9 mouse cellular contexts compared by ENCODE assay signal in the genomic region with DNA sequence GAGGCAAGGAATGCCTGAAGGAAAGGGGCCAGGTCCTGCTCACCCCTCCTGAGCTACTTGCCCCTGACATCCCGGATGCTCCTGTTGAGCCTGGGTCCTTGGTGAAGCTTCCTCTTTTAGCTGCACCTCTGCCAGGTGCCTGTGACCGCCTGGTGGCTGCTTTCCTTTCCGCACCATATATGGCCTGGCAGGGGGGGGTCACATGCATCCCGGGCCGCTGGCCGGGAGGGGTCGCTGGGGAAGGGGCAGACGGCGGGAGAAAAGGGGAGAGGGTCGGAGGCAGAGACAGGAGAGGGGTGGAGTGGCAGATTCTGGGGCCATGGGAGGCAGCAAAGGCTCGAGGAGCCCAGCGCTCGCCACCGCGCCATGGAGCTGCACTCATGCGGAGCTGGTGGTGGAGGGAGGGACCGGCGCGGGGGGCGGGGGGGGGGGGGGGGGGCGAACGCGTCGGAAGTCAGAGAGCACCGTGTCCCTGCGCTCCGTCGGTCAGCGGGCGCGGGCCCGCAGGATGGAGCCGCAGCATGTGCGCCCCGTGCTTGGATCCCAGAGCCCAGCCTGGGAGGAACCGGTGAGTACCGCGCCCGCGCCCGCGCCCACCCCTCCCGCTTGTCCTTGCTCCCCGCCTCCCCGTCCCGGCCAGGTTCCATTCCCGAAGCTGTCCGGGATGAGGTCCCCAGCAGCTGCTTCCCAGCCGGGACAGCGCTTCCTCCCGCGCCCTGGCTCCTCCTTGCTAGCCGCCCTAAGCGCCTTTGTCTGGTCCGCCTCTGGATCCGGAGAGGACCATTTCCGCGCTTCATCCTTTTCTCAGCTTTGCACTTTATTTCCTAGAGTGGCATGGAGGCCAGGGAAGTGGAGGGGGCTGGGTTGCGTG. TPM values are rescaled to one million over a fixed set of nuclear protein-coding genes. Genes with fewer than 3 reads are reported as not detected.
A peak's percentile ranks its signal among the peaks of the same experiment; 100 is the strongest.
DNase-seq lines count a peak whose midpoint lies in the region; ATAC-seq and TF ChIP-seq lines count a peak whose summit lies in the region.
"Not testable (repeated sequence)": the region's sequence is repeated elsewhere in the genome, so short reads cannot be mapped to it uniquely, and the experiment has no call there.
"Had no signal": no experiment of that assay in that cellular context is flagged by ENCODE, and none has a peak within 500 bp of the region (broad histone marks: within the 10 kb centered on the region; RNA-seq: fewer than 3 reads in every experiment).

A gene (plus strand): TSS at position 484 of the 871 bp plus-strand sequence.

- H3K9ac ChIP-seq in heart, embryonic 11.5 days (ENCODE audit: low read depth, low read length); intestine, embryonic 14.5 days (ENCODE audit: low read length); lung, postnatal 0 days (replicated peaks; ENCODE audit: low read depth): not testable (repeated sequence)

- intact Hi-C loops in left cerebral cortex, adult 2 months (cut with DNase I): not testable (repeated sequence)

- H3K4me3 ChIP-seq in forebrain, embryonic 10.5 days: peak within 1 kb of the TSS; percentile 55
- H3K4me3 ChIP-seq in heart, embryonic 11.5 days (ENCODE audit: low read depth, low read length): peak within 1 kb of the TSS; percentile 35
- H3K4me3 ChIP-seq in intestine, embryonic 14.5 days (ENCODE audit: low read depth, low read length): peak within 1 kb of the TSS; percentile 27
- H3K4me3 ChIP-seq in left cerebral cortex, adult 2 months: peak within 1 kb of the TSS; percentile 53
- H3K4me3 ChIP-seq in lung, postnatal 0 days (ENCODE audit: low read depth, low read length): not testable (repeated sequence)
- H3K4me3 ChIP-seq in olfactory bulb, adult 2 months (ENCODE audit: insufficient read depth, low read depth, low read length): peak within 1 kb of the TSS; percentile 30; the same call in 1 of the 2 replicates

- TF ChIP-seq POLR2A in olfactory bulb, adult 2 months (IDR thresholded peaks at IDR 0.05; ENCODE audit: insufficient read depth, low read depth, low read length): not testable (repeated sequence)

- H3K27ac ChIP-seq in forebrain, embryonic 10.5 days: peak within 1 kb of the TSS; percentile 79
- not testable (repeated sequence) for H3K27ac ChIP-seq in heart, embryonic 11.5 days (ENCODE audit: low read depth, low read length); intestine, embryonic 14.5 days (ENCODE audit: low read depth); left cerebral cortex, adult 2 months; lung, postnatal 0 days (ENCODE audit: low read length); olfactory bulb, adult 2 months (ENCODE audit: insufficient read depth, low read depth, low read length)

- not testable (repeated sequence) for ATAC-seq in heart, embryonic 11.5 days (replicated peaks; ENCODE audit: insufficient number of reproducible peaks, low FRiP score, low TSS enrichment); intestine, embryonic 14.5 days (replicated peaks; ENCODE audit: low FRiP score, low TSS enrichment, low read depth); lung, postnatal 0 days

- H3K4me2 ChIP-seq in heart, embryonic 11.5 days: peak within 1 kb of the TSS; percentile 59
- peak within 1 kb of the TSS; percentile 50 for H3K4me2 ChIP-seq in intestine, embryonic 14.5 days (ENCODE audit: low read length)
- H3K4me2 ChIP-seq in lung, postnatal 0 days (replicated peaks; ENCODE audit: low read depth, low read length): peak within 1 kb of the TSS; percentile 34

- not testable (repeated sequence) for H3K4me1 ChIP-seq in forebrain, embryonic 10.5 days; heart, embryonic 11.5 days (ENCODE audit: control insufficient read depth, insufficient read depth, low read length); intestine, embryonic 14.5 days (replicated peaks; ENCODE audit: control insufficient read depth, insufficient read depth, low read length); lung, postnatal 0 days (ENCODE audit: insufficient read depth, low read depth, low read length); olfactory bulb, adult 2 months (ENCODE audit: control insufficient read depth, insufficient read depth, low read length)

- not testable (repeated sequence) for H3K27me3 ChIP-seq in forebrain, embryonic 10.5 days (ENCODE audit: poor library complexity, severe bottlenecking); heart, embryonic 11.5 days (ENCODE audit: control insufficient read depth, insufficient read depth, low read length); intestine, embryonic 14.5 days (replicated peaks; ENCODE audit: control insufficient read depth, insufficient read depth, low read length); lung, postnatal 0 days (replicated peaks; ENCODE audit: insufficient read depth, low read length)

- 0% methylated on average over 37 of the region's 59 CpGs for WGBS in forebrain, embryonic 10.5 days
- 2% methylated on average over 19 of the region's 59 CpGs for WGBS in heart, embryonic 11.5 days (ENCODE audit: insufficient replicate concordance)
- 1% methylated on average over 16 of the region's 59 CpGs for WGBS in intestine, embryonic 14.5 days
- WGBS in lung, postnatal 0 days: 2% methylated on average over 15 of the region's 59 CpGs
- WGBS in olfactory bulb, adult 2 months: 2% methylated on average over 32 of the region's 59 CpGs

- DNase-seq in adrenal gland, postnatal 14 days: peak; percentile 66
- DNase-seq in forebrain, embryonic 10.5 days (ENCODE audit: extremely low spot score, low spot score): peak; percentile 28
- DNase-seq in intestine, embryonic 14.5 days (ENCODE audit: low spot score): peak; percentile 56
- peak in 1 of 2 experiments; percentile 35 for DNase-seq in left cerebral cortex, adult 2 months (ENCODE audit: extremely low spot score in 1 of 2, low spot score in 2 of 2)
- peak; percentile 2 for DNase-seq in lung, postnatal 0 days (ENCODE audit: low spot score)
- peak; percentile 4 for DNase-seq in yolk sac, embryonic 10.5 days (ENCODE audit: low spot score)

- not testable (repeated sequence) for H3K9me3 ChIP-seq in forebrain, embryonic 10.5 days; heart, embryonic 11.5 days (replicated peaks; ENCODE audit: control insufficient read depth, low read length); intestine, embryonic 14.5 days (ENCODE audit: control insufficient read depth, low read length); lung, postnatal 0 days (ENCODE audit: low read length)

- TF ChIP-seq CTCF in left cerebral cortex, adult 2 months (IDR thresholded peaks at IDR 0.05); lung, postnatal 0 days (IDR thresholded peaks at IDR 0.05); olfactory bulb, adult 2 months (IDR thresholded peaks at IDR 0.05; ENCODE audit: insufficient read depth, low read depth, low read length): not testable (repeated sequence)

- not testable (repeated sequence) for H3K36me3 ChIP-seq in forebrain, embryonic 10.5 days (replicated peaks); heart, embryonic 11.5 days (ENCODE audit: control insufficient read depth, insufficient read depth, low read length); intestine, embryonic 14.5 days (ENCODE audit: control insufficient read depth, insufficient read depth, low read length); lung, postnatal 0 days (ENCODE audit: insufficient read depth, low read length)

- TF ChIP-seq EP300 in lung, postnatal 0 days (IDR thresholded peaks at IDR 0.05): not testable (repeated sequence)

RNA-seq across cellular contexts. Expression of the gene that starts here (rescaled TPM):
- 0.56 and 0.74 TPM in 2 replicates for total RNA-seq in adrenal gland, postnatal 14 days (2021)
- 0.86 and 0.90 TPM in 2 replicates for polyA plus RNA-seq in forebrain, embryonic 10.5 days (2016; fragmentation: Nextera tagmentation; extraction: Ambion mirVana)
- 0.83 and 0.89 TPM in 2 replicates for polyA plus RNA-seq in heart, embryonic 11.5 days (2014; fragmentation: Nextera tagmentation; extraction: Ambion mirVana)
- polyA plus RNA-seq in intestine, embryonic 14.5 days (2014; fragmentation: Nextera tagmentation; extraction: Ambion mirVana): 0.36 TPM in 1 of 2 replicates, not detected in the other
- total RNA-seq in left cerebral cortex, adult 2 months (2021): under 1 TPM in 1 of 2 experiments, not detected in 1; 0.84 TPM
- 0.08 and 0.10 TPM in 2 replicates for polyA plus RNA-seq in lung, postnatal 0 days (2015; fragmentation: Nextera tagmentation; extraction: Ambion mirVana)
- polyA plus RNA-seq in olfactory bulb, adult 2 months (2012; ENCODE audit: insufficient read depth, insufficient read length, low replicate concordance, missing spikeins): not detected in 2 replicates
- polyA plus RNA-seq: Patski had no signal

Comparison
In these comparisons a context has a peak if more than half of its experiments do, and no peak if none do; other contexts are left out.
1. Peak in DNase-seq in adrenal gland, postnatal 14 days; RNA of the gene not detected or under 1 TPM.
2. Peak in DNase-seq, H3K4me3 ChIP-seq and H3K27ac ChIP-seq in forebrain, embryonic 10.5 days; RNA of the gene not detected or under 1 TPM.
3. Peak in DNase-seq, H3K4me3 ChIP-seq and H3K4me2 ChIP-seq in intestine, embryonic 14.5 days; RNA of the gene not detected or under 1 TPM.
4. Peak in DNase-seq and H3K4me2 ChIP-seq in lung, postnatal 0 days; RNA of the gene not detected or under 1 TPM.